Mouse (Mus musculus) liver, embryonic 12.5 days (tissue): ENCODE measurements around the gene Snd1. TPM values are rescaled to one million over a fixed set of nuclear protein-coding genes. Genes with fewer than 3 reads are reported as not detected.

Experiments used
- ATAC-seq: fragments of 200-750 bp; cut with Nextera tagmentation; 2 replicates; pipeline ENCODE4 v1.8.0; 2017; ENCODE audit warnings: moderate number of reproducible peaks, mild to moderate bottlenecking, moderate library complexity
- H3K27ac ChIP-seq: fragments of 300-500 bp; sonication (generic); 2 replicates; pipeline ENCODE4 v1.5.1; 2016; ENCODE audit warnings: mild to moderate bottlenecking
- H3K27me3 ChIP-seq: fragments of 300-500 bp; sonication (generic); replicated peaks from 2 replicates; pipeline ENCODE4 v1.6.1; 2016; ENCODE audit warnings: mild to moderate bottlenecking, moderate library complexity
- H3K36me3 ChIP-seq: fragments of 300-500 bp; sonication (generic); 2 replicates; pipeline ENCODE4 v1.6.1; 2016; ENCODE audit warnings: mild to moderate bottlenecking, moderate library complexity
- H3K4me1 ChIP-seq: fragments of 300-500 bp; sonication (generic); 2 replicates; pipeline ENCODE4 v1.6.1; 2016
- H3K4me2 ChIP-seq: fragments of 300-500 bp; sonication (generic); 2 replicates; pipeline ENCODE4 v1.6.1; 2016; ENCODE audit warnings: mild to moderate bottlenecking, moderate library complexity
- H3K4me3 ChIP-seq: fragments of 300-500 bp; sonication (generic); 2 replicates; pipeline ENCODE4 v1.5.1; 2016; ENCODE audit warnings: mild to moderate bottlenecking, moderate library complexity
- H3K9ac ChIP-seq: fragments of 300-500 bp; sonication (generic); 2 replicates; pipeline ENCODE4 v1.6.1; 2016; ENCODE audit warnings: mild to moderate bottlenecking, moderate library complexity
- H3K9me3 ChIP-seq: fragments of 300-500 bp; sonication (generic); replicated peaks from 2 replicates; pipeline ENCODE4 v1.6.1; 2016; ENCODE audit warnings: mild to moderate bottlenecking, moderate library complexity
- WGBS: fragments of 180-500 bp; shearing (Covaris S2); methylation state at CpG from one replicate; pipeline ENCODE4 v1.1.7; 2016; ENCODE audit not compliant: insufficient replicate concordance; 5-methylcytosine and 5-hydroxymethylcytosine counted together
- polyA plus RNA-seq: library from polyadenylated mRNA; unstranded; fragments of >200 nt; fragmentation: Nextera tagmentation; extraction: Ambion mirVana; gene quantifications from 2 replicates; pipeline ENCODE4 v1.2.1, GENCODE M21; 2016

The Snd1 gene
- polyA plus RNA-seq, 1 experiment from 2014 or later = 82.0 TPM

GRCm38 (mm10) chr6:28664716-28665115 lies 189.8 kb downstream of the Snd1 start:
- no peak overlapping the region for H3K9ac ChIP-seq
- WGBS = 73% methylated on average over 3 of the region's 3 CpGs

GRCm38 (mm10) chr6:28667586-28667985 lies 192.6 kb downstream of the Snd1 start:
- 86% methylated on average over 1 of the region's 1 CpGs for WGBS
- H3K4me2 ChIP-seq = no peak overlapping the region
- H3K4me1 ChIP-seq = no peaks in the 10 kb centered on the region
- ATAC-seq = no peak
- H3K27ac ChIP-seq = no peak overlapping the region
- H3K36me3 ChIP-seq = peaks cover 17% of the 10 kb centered on the region
- H3K9ac ChIP-seq = no peak overlapping the region
- no peak overlapping the region for H3K4me3 ChIP-seq
- no peaks in the 10 kb centered on the region for H3K27me3 ChIP-seq
- no peaks in the 10 kb centered on the region for H3K9me3 ChIP-seq

More at GRCm38 (mm10) chr6:28664716-28665115, 189.8 kb downstream of the Snd1 start:
- ATAC-seq = no peak
- peaks cover 12% of the 10 kb centered on the region for H3K36me3 ChIP-seq
- no peaks in the 10 kb centered on the region for H3K4me1 ChIP-seq
- H3K9me3 ChIP-seq = no peaks in the 10 kb centered on the region
- H3K27ac ChIP-seq = no peak overlapping the region
- no peak overlapping the region for H3K4me3 ChIP-seq
- H3K27me3 ChIP-seq = no peaks in the 10 kb centered on the region
- H3K4me2 ChIP-seq = no peak overlapping the region

GRCm38 (mm10) chr6:28669251-28669650 lies 194.3 kb downstream of the Snd1 start:
- Histone ChIP-seq H3K4me1 (no peaks in the 10 kb centered on the region), H3K36me3 (peaks cover 20% of the 10 kb centered on the region), H3K4me3 (no peak overlapping the region), H3K27me3 (no peaks in the 10 kb centered on the region), H3K9ac (no peak overlapping the region), H3K9me3 (no peaks in the 10 kb centered on the region), H3K4me2 (no peak overlapping the region), H3K27ac (no peak overlapping the region)
- ATAC-seq = no peak
- 86% methylated on average over 5 of the region's 5 CpGs for WGBS

GRCm38 (mm10) chr6:28672388-28672787 lies 197.4 kb downstream of the Snd1 start:
- H3K9ac ChIP-seq = no peak overlapping the region
- H3K4me2 ChIP-seq = no peak overlapping the region

GRCm38 (mm10) chr6:28674686-28675085 lies 199.7 kb downstream of the Snd1 start:
- Histone ChIP-seq H3K4me1 (no peaks in the 10 kb centered on the region), H3K27me3 (no peaks in the 10 kb centered on the region), H3K4me3 (no peak overlapping the region), H3K36me3 (peaks cover 8% of the 10 kb centered on the region; the same call in 1 of the 2 replicates), H3K9me3 (no peaks in the 10 kb centered on the region), H3K4me2 (no peak overlapping the region), H3K27ac (no peak overlapping the region), H3K9ac (no peak overlapping the region)
- 85% methylated on average over 1 of the region's 1 CpGs for WGBS
- ATAC-seq = no peak

More at GRCm38 (mm10) chr6:28672388-28672787, 197.4 kb downstream of the Snd1 start:
- Histone ChIP-seq H3K27ac (no peak overlapping the region), H3K4me3 (no peak overlapping the region), H3K9me3 (no peaks in the 10 kb centered on the region), H3K4me1 (no peaks in the 10 kb centered on the region), H3K27me3 (no peaks in the 10 kb centered on the region), H3K36me3 (peaks cover 20% of the 10 kb centered on the region)
- ATAC-seq = no peak
- WGBS = 88% methylated on average over 1 of the region's 1 CpGs

- H3K9ac ChIP-seq = no peak overlapping the region
- H3K4me2 ChIP-seq = no peak overlapping the region
- no peak for ATAC-seq
- 0 out of 2 replicates have a peak, but pooled peaks cover 3% of the 10 kb centered on the region for H3K36me3 ChIP-seq
- no peak overlapping the region for H3K4me3 ChIP-seq
- H3K27me3 ChIP-seq = no peaks in the 10 kb centered on the region
- H3K9me3 ChIP-seq = no peaks in the 10 kb centered on the region
- no peaks in the 10 kb centered on the region; the same call in 1 of the 2 replicates for H3K4me1 ChIP-seq
- WGBS = 61% methylated on average over 1 of the region's 1 CpGs
- H3K27ac ChIP-seq = no peak overlapping the region
Measured at GRCm38 (mm10) chr6:28678896-28679295, 204.0 kb downstream of the Snd1 start.

GRCm38 (mm10) chr6:28680537-28680936 lies 205.6 kb downstream of the Snd1 start:
- WGBS = 81% methylated on average over 4 of the region's 4 CpGs
- Histone ChIP-seq H3K36me3 (no peaks in the 10 kb centered on the region), H3K4me2 (no peak overlapping the region), H3K27me3 (no peaks in the 10 kb centered on the region), H3K4me3 (no peak overlapping the region), H3K4me1 (no peaks in the 10 kb centered on the region; the same call in 1 of the 2 replicates), H3K27ac (no peak overlapping the region), H3K9ac (no peak overlapping the region), H3K9me3 (no peaks in the 10 kb centered on the region)
- ATAC-seq = no peak

- Histone ChIP-seq H3K4me2 (no peak overlapping the region), H3K27me3 (no peaks in the 10 kb centered on the region), H3K4me1 (no peaks in the 10 kb centered on the region; the same call in 1 of the 2 replicates), H3K4me3 (no peak overlapping the region), H3K9ac (no peak overlapping the region), H3K36me3 (no peaks in the 10 kb centered on the region), H3K9me3 (no peaks in the 10 kb centered on the region), H3K27ac (no peak overlapping the region)
- whole genome bisulfite sequencing = 75% methylated on average over 8 of the region's 8 CpGs
- ATAC-seq = no peak
Measured at GRCm38 (mm10) chr6:28681521-28682457, 206.8 kb downstream of the Snd1 start.

GRCm38 (mm10) chr6:28685052-28685451 lies 210.1 kb downstream of the Snd1 start:
- WGBS = 73% methylated on average over 3 of the region's 3 CpGs
- Histone ChIP-seq H3K4me1 (no peaks in the 10 kb centered on the region; the same call in 1 of the 2 replicates), H3K27ac (no peak overlapping the region), H3K9me3 (no peaks in the 10 kb centered on the region), H3K4me3 (no peak overlapping the region), H3K27me3 (no peaks in the 10 kb centered on the region), H3K9ac (no peak overlapping the region), H3K36me3 (no peaks in the 10 kb centered on the region), H3K4me2 (no peak overlapping the region)
- ATAC-seq = no peak

- H3K36me3 ChIP-seq = no peaks in the 10 kb centered on the region
- 74% methylated on average over 5 of the region's 5 CpGs for WGBS
- no peak overlapping the region for H3K4me3 ChIP-seq
- no peaks in the 10 kb centered on the region for H3K9me3 ChIP-seq
- H3K4me1 ChIP-seq = no peaks in the 10 kb centered on the region; the same call in 1 of the 2 replicates
- ATAC-seq = no peak
- H3K4me2 ChIP-seq = no peak overlapping the region
- H3K27ac ChIP-seq = no peak overlapping the region
- H3K9ac ChIP-seq = no peak overlapping the region
- no peaks in the 10 kb centered on the region for H3K27me3 ChIP-seq
Measured at GRCm38 (mm10) chr6:28685745-28686144, 210.8 kb downstream of the Snd1 start.

GRCm38 (mm10) chr6:28687776-28688175 lies 212.8 kb downstream of the Snd1 start:
- Histone ChIP-seq H3K27me3 (no peaks in the 10 kb centered on the region), H3K27ac (no peak overlapping the region), H3K4me3 (no peak overlapping the region), H3K4me2 (no peak overlapping the region), H3K9ac (no peak overlapping the region), H3K9me3 (no peaks in the 10 kb centered on the region), H3K4me1 (no peaks in the 10 kb centered on the region), H3K36me3 (no peaks in the 10 kb centered on the region)
- no peak for ATAC-seq
- WGBS = 74% methylated on average over 5 of the region's 5 CpGs

- Histone ChIP-seq H3K4me3 (no peak overlapping the region), H3K4me2 (no peak overlapping the region), H3K36me3 (peaks cover 11% of the 10 kb centered on the region; the same call in 1 of the 2 replicates), H3K27me3 (no peaks in the 10 kb centered on the region), H3K4me1 (no peaks in the 10 kb centered on the region), H3K9ac (no peak overlapping the region), H3K9me3 (no peaks in the 10 kb centered on the region), H3K27ac (no peak overlapping the region)
- no peak for ATAC-seq
Measured at GRCm38 (mm10) chr6:28692659-28693058, 217.7 kb downstream of the Snd1 start.
